Mouse (Mus musculus): ENCODE data around the gene Pds5a.
"Not testable (repeated sequence)": the region's sequence is repeated elsewhere in the genome, so short reads cannot be mapped to it uniquely, and the experiment has no call there.

The Pds5a gene

DNA sequence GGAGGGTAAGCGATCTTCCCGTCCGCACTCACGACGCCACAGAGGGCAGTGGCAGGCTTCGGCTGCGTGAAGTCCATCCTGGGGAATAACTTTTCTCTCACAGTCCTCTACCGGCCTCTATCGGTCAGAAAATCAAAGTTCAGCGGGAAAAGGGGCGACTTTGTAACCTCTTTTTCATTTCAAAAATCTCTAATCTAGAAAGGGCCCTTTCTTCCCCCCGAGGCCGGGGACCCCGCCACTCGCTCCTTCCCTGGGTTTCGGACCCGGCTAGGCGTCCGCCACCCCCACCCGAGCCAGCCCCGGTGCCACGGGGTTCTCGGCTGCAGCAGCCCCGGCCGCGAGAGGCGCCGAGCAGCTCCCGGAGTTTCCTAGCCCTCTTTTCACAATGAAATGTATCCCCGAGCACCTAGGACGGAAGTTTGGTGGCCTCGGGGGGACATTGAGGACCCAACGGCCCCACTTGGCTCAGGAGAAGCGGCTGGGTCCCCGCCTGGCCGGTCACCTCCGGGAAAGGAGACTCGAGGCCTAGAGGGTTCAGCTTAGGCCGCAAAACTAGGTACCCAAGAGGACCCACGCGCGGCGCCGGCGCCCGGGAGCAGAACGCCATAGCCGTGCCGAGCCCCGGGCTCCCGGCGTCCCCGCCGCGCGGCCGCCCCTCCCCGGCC is 1.1 kb downstream of the Pds5a start:
- DNase-seq (ENCODE audit: low spot score) = peak; percentile 68

DNA sequence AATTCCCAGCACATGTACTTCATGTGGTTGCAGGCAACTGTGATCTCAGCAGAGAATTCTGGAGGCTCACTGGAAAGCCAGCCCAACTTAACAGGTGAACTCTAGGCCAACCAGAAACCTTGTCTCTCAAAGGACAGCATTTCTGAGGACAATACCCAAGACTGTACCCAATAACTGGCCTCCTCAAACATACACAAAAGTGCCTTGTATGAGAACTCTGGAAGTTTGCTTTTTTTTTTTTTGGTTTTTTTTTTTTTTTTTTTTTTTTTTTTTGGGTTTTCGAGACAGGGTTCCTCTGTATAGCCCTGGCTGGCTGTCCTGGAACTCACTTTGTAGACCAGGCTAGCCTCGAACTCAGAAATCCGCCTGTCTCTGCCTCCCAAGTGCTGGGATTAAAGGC is 4.0 kb downstream of the Pds5a start:
- not testable (repeated sequence) for DNase-seq (ENCODE audit: low spot score)

DNA sequence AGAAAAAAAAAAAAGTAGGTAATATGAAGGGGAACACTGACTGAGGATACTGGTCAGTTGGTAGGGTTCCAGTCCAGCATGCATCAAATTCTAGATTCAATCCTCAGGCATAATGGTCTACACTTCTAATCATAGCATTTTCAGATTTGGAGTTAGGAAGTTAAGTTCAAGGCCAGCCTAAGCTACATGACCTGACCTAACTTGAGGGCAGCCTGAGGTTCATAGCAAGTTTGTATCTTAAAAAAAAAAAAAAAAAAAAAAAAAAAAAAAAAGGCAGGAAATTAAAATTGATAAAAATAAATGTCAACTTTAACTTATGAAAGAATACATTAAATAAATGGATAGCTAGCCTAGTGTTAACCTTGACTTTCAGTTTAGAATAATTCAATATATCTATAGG is 5.1 kb downstream of the Pds5a start:
- no peak for DNase-seq (ENCODE audit: low spot score)

DNA sequence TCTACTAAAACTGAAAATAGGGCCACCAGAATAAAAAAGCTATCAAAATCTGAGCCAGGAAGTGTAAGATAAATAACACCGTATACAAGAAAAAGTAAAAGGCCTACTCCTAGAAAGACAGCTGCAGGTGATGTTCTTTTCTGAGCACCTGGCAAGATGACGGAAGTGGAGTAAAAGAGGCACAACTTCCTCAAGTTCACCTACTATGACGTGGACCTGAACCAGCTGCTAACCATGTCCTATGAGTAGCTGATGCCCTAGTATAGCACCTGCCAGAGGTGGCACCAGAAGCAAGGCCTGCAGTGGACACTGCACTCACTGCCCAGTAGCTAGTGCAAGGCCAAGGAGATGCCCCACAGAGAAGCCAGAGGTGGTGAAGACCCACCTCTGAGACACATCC is 9.3 kb downstream of the Pds5a start:
- DNase-seq (ENCODE audit: low spot score) = peak; percentile 20

DNA sequence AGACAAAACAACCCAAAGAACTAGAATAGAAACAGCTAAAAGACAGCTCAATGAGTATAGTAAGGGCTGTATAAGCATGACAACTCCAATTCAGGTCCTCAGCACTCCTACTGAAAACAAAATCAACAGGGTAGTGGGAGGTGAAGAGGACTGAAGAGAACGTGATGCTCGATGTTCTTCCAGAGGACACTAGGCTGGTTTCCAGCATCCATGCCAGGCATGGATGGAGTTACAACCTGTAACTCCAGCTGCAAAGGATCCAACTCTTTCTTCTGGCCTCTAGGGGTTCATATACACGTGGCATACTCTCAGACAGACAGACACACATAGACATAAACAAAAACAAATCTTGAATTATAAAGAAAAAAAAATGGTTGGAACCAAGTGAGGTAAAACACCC is 11.3 kb downstream of the Pds5a start:
- no peak for DNase-seq (ENCODE audit: low spot score)

DNA sequence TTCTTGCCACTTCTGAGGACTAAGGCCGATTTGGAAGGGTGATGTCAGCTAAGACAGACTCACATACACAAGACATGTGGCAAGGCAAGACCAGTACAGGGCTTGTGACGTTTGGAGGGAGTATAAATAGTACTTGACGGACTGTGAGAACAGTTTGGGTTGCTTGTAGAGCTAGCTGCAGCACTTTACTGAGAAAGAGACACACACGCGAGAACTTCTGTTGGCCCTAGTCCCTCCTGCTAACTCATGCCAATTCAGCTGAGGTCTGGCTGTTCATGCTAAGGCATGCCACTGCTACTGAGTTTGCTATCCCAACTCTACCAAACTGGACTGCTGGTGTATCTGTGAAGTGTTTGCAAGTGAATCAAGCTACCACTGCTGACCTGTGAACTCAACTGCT is 19.2 kb downstream of the Pds5a start:
- DNase-seq (ENCODE audit: low spot score) = no peak

DNA sequence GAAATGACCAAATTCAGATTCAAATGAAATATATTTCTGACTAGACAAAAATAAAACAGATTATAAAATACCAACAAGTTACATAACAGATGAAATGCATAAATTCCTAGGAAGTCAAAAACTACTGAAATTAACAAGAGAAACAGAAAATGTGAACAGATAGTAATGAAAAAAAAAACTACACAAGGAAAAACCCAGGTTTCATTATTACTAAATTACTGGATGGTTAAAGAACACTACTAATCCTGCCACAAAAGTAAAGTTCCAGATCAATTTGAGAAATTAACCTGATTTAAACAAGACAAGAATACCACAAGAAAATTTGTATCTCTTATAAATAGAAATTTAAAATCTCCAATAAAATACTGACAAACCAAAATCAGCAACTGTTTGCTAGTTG is 25.9 kb downstream of the Pds5a start:
- DNase-seq (ENCODE audit: low spot score) = no peak

DNA sequence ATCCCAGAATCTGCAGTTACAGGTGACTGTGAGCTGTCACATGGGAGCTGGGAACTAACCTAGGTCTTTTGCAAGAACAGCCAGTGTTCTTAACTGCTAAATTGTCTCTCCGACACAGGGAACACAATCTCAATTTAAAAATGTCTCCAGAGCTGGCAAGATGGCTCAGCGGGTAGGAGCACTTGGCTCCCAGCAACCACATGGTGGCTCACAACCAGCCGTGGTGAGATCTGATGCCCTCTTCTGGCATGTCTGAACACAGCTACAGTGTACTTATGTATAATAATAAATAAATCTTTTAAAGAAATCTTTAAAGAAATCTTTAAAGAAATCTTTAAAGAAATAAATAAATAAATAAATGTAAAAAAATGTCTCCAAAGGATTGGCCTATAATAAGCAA is 30.4 kb downstream of the Pds5a start:
- DNase-seq (ENCODE audit: low spot score) = peak; percentile 33

DNA sequence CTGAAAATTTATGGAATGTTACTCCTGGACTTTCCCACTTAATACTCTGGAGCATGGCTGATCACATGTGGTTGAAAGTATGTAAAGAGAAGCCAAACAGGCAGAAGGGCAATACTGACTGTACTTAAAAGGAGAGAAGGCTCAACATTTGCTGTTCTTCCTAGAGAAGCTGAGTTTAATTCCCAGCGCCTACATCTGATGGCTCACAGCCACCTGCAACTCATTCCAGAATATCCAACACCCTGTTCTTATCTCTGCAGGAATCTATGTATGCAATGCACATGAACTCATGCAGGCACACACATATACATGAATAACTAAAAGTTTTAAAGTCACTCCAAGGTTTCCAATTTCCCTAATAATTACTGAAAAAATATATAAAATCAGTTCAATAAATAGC is 32.7 kb downstream of the Pds5a start:
- DNase-seq (ENCODE audit: low spot score) = no peak

DNA sequence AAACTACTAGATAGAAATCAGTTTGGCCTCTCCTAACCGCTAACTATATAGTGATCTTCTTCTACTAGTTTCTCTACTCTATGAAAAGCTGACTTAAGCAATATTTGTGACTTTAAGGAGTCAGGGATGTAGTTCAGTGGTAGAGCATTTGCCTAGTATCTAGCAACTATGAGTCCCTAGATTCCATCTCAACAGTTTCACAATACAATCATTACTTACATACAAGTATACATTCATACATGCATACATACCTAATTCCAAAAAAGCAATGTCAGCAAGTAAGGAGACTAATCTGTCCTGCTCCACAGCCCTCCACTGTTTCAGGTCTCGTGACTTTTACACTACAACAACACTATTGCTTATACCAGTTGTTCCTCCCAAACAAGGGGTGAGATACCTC is 36.1 kb downstream of the Pds5a start:
- DNase-seq (ENCODE audit: low spot score) = no peak

DNA sequence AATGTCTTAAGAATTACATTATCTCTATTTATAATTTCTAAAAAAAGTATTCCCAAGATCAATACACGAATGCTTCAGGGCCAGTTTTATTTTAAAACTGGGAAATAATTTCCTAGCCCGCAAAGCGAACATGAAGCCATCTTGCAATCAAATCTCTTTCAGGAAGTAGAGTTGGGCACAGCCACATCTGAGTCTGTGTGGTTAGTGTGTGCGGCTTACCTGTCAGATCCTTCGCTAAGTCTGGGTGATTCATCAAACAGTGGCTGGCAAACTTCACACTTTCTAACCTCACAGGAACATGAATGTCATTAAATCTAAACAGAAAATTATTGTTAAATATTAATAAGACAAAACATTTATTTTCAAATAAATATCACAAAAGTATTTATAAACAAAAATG is 44.3 kb downstream of the Pds5a start:
- peak; percentile 58 for DNase-seq (ENCODE audit: low spot score)

DNA sequence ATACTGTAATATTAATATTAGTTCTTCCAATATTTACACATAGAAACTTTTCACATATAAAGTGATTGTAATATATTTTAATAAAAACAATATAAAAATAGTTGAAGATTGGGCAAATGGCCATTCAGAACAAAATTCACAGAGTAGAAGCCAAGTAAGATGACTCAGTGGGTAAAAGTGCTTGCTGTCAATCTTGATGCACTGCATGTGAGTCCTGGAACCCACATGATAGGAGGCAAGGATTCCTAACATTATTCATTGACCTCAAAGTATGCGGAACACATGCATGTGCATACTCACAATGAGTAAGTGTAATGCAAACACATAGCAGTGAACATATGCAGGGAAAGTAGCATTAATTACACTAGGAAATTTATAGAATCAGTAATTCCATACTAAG is 59.2 kb downstream of the Pds5a start:
- no peak for DNase-seq (ENCODE audit: low spot score)

DNA sequence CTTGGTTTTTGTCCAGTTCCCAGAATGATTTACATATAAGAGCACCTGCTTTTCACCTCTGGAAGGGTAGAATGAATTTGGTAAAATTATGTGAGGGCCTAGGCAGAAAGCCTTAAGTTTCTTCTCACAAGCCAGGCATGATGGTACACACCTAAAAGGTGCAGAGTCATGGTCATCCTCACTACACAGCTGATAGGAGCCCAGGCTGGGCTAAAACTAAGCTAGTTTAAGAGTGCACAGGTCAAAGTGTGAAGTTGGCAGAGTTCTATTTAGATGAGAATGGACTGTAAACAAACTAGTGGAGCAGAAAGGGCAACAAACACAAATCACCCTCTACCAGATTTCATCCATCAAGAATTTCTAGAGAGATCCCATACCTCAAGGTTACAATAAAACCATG is 73.7 kb downstream of the Pds5a start:
- DNase-seq (ENCODE audit: low spot score) = no peak

DNA sequence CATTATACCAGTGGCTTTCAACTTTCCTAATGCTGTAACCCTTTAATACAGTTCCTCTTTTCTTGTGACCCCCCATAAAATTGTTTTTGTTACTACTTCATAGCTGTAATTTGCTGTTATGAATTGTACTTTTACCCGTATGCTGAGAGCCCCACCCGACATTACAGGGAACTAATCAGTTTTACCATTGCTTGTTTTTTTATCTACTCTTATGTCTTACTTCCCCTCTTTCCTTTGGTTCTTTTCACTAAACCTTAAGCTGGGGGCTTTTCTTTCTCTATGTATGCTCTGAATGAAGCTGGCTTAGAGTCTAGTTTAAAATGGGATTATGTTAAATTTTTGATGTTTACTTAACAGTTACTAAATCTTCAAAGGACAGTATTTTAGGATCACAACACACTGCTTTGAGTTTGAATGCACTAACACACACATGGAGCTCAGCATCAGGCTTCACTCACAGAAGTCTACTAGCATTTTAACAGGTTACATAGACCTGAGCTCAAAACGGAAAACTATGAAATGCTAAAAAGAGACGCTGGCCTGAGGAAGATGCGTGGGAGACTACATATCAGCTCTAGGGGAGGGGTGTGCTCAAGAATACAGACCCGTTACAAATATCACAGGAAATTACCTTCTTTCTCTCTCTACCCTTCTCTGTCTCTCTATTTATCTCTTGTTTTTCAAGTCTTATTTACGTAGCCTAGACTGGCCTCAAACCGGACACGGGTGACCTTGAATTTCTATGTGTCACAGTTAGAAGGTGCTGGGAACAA is 84.7 kb downstream of the Pds5a start:
- no peak for DNase-seq (ENCODE audit: low spot score)

DNA sequence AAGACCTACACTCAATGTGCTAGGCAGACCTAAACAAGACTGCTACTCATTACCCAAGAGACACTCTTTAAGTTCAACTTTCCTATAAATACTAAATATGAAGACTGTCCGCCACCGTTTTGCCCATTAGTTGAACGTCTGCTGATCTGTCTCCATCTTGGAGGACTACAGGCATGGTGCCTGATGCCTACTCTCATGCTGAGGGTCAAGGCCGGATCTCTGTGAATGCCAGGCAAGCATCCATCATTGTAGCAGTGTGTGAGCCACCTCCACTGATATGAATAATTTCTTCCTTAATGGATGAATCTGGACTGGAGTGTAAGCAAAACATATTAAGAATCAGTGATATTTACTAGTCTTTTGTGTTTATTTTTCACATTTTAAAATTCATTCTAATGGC is 87.5 kb downstream of the Pds5a start:
- no peak for DNase-seq (ENCODE audit: low spot score)

DNA sequence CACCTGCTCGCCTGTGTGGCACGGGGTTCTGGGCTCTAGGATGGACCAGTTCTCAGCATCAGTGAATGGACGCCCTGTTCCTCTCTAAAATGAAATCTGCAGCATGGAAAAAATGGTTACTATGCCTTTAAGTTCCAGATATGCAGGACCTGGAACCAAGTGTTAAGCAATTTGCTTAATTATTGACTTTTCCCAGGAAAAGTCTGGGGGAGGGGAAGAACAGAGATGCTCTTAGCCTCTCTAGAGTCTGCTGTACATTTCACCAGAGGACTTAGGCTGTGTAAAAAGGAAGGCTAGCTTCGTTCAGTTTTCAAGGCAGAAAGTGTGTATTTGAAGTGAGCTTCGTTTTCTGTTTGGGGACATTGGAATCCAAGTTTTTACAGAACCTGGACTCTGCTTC is 88.3 kb downstream of the Pds5a start:
- no peak for DNase-seq (ENCODE audit: low spot score)

DNA sequence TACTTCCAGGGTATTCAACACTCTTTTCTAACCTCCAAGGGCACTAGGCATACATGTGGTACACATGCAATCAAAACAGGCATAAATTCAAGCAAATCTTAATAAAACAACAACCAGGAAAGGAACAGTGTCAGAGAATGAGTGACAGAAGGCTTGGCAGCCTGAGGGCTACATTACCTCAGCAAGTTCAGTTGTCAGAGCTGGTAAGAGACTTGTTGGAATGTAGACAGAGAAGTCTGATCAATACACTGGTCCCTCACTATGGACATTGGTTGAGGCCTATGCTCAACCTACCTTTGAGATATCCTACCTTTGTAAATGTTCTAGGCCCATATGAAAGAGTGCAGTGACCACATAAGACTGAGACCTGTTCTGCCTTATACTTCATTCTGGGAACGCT is 91.3 kb downstream of the Pds5a start:
- DNase-seq (ENCODE audit: low spot score) = no peak

DNA sequence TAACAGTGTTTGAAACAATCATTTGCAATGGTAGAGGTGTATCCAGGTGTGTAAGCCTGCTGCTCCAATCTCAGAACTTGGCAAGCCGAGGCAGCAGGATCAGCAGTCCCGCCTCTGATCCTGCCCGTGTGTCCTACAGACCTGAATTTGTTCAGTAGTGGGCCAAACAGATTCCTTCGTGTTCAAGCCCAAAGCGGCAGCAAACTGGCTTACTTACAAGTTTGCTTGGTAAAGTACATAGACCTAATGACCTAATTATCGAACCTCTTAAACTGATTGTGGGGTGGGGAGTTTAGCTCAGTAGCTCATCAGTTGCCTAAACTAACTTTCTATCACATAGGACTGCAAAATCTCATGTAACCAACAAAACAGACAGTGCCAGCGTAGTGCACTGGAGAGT is 98.4 kb downstream of the Pds5a start:
- no peak for DNase-seq (ENCODE audit: low spot score)

DNA sequence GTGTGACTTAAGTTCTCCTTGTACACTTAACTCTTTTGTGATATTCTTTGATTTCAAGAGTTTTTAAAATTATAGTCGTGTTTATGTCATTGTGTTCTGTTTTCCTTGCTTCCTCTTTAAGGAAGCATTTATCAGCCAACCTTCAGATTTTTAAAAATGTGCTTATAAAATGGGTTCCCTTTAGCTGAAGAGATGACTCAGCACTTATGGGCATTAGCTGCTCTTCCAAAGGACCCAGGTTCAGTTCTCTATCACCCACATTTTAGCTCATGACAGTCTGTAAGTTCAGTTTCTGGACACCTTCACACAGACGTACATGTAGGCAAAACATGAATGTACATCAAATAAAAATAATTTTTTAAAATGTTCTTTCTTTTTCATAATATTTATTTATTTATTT is 105.7 kb downstream of the Pds5a start:
- DNase-seq (ENCODE audit: low spot score) = no peak

DNA sequence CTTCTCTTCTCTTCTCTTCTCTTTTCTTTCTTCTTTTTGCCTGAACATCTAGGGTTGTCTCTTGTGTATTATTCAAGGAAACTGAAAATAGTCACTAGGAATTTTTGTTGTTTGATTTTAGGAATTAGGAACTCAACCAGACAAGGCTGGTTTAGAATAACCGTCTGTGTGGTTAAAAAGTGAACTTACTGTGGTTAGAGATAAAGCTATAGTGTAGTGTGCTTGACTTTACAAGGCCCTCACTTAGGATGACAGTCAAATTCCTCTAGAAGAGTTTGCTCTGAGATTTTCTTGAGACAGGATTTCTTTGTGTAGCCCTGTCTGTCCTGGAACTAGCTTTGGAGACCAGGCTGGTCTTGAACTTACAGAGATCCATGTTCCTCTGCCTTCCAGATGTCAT is 107.9 kb downstream of the Pds5a start:
- no peak for DNase-seq (ENCODE audit: low spot score)

DNA sequence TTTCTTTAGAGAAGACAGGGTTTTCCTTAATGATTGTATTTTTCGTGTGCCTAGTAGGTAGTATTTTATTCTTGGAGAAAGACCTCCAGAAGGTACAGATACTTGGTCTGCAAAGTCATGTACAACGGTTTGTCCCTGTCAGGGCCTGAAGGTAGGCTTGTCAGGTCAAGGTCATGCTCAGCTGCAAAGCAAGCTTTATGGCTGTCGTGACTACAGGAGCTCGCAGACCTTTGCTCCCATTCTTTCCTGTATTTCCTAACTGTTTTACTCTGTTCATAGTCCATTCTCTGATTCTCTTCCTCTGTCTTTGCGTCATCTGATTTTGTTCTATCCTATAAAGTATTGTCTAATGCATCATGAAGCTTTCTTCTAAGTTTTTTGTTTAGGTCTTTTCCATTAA is 111.8 kb downstream of the Pds5a start:
- DNase-seq (ENCODE audit: low spot score) = no peak

DNA sequence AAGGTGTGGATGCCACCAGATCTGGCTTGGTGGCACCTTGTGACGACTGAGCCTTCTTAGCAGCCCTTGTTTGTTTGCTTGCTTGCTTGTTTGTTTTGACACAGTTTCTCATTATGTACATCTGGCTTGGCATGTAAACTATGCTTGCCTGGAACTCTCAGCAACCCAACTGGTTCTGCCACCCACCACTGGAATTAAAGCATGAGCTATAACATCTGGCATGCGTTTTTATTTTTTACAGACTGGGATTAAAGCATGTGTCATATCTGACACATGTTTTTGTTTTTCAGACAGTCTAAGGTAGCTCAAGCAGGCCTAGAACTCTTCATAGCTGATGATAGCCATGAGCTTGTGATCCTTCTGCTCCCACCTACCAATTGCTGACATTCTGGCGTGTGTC is 119.5 kb downstream of the Pds5a start:
- no peak for DNase-seq (ENCODE audit: low spot score)

DNA sequence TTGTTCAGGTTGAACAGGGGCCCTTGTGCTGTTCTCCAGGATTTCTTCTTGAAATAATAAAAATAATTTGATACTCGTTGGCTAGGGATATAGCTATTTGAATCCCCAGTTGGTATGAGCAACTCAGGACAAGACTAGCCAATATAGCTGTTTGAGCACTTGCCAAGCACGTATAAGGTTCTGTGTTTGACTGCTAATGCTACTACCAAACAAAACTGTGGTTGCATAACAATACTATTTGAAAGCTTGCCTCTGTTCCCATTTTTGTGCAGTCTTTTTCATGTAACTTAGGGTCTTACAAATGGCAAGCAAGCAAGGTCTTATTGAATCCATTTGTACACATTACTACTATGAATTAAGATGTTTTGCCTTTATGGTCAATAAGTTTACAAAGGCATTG is 122.2 kb downstream of the Pds5a start:
- DNase-seq (ENCODE audit: low spot score) = no peak

DNA sequence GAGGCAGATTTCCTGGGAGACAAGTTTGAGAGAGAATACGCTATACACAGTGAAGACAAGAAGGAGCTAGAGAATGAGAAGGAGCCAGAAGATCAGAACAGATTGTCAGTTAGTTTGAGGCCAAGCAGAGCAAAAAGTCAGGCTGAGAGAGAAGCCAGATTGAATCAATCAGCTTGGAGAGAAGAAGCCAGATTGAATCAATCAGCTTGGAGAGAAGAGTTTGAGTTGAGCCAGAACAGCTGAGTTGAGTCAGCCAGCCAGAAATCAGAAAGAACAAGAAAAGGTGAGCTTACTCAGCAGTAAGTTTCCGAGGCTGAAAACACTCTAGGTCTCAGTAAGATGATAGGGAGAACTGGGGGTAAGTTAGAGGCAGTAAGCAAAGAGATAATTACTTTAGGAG is 123.2 kb downstream of the Pds5a start:
- DNase-seq (ENCODE audit: low spot score) = no peak

Data from T-cell, adult 2 months (primary cell).